Mouse (Mus musculus) forebrain, embryonic 14.5 days (tissue): Measurements from ENCODE around the gene Vwa5b1. TPM values are rescaled to one million over a fixed set of nuclear protein-coding genes. Genes with fewer than 3 reads are reported as not detected.

Experiments used
- ATAC-seq: fragments of 200-750 bp; cut with Nextera tagmentation; 2 replicates; pipeline ENCODE4 v1.8.0; 2017; ENCODE audit warnings: mild to moderate bottlenecking, moderate library complexity
- DNase-seq: peaks from one replicate; pipeline ENCODE4 v3.0.0-alpha.2; 2015; ENCODE audit warnings: low spot score
- H3K27ac ChIP-seq: fragments of 300-500 bp; sonication (generic); 2 replicates; pipeline ENCODE4 v1.5.1; 2014; ENCODE audit warnings: low read depth, mild to moderate bottlenecking, control low read depth, low read length, moderate library complexity
- H3K27me3 ChIP-seq: fragments of 300-500 bp; sonication (generic); replicated peaks from 2 replicates; pipeline ENCODE4 v1.6.1; 2014; ENCODE audit warnings: low read length, control low read depth, mixed read lengths; ENCODE audit not compliant: control insufficient read depth, insufficient read depth
- H3K36me3 ChIP-seq: fragments of 300-500 bp; sonication (generic); 2 replicates; pipeline ENCODE4 v1.6.1; 2014; ENCODE audit warnings: low read length, control low read depth; ENCODE audit not compliant: control insufficient read depth, insufficient read depth
- H3K4me1 ChIP-seq: fragments of 300-500 bp; sonication (generic); 2 replicates; pipeline ENCODE4 v1.6.1; 2014; ENCODE audit warnings: antibody characterized with exemption, low read length, control low read depth; ENCODE audit not compliant: control insufficient read depth, insufficient read depth
- H3K4me2 ChIP-seq: fragments of 300-500 bp; sonication (generic); 2 replicates; pipeline ENCODE4 v1.6.1; 2014; ENCODE audit warnings: mild to moderate bottlenecking, control low read depth, low read length
- H3K4me3 ChIP-seq: fragments of 300-500 bp; sonication (generic); 2 replicates; pipeline ENCODE4 v1.5.1; 2014; ENCODE audit warnings: low read depth, low read length, control low read depth
- H3K9ac ChIP-seq: fragments of 300-500 bp; sonication (generic); 2 replicates; pipeline ENCODE4 v1.6.1; 2014; ENCODE audit warnings: mild to moderate bottlenecking, low read length, control low read depth, moderate library complexity
- H3K9me3 ChIP-seq: fragments of 300-500 bp; sonication (generic); replicated peaks from 2 replicates; pipeline ENCODE4 v1.6.1; 2016; ENCODE audit warnings: low read length, control low read depth, mixed read lengths; ENCODE audit not compliant: control insufficient read depth
- WGBS: fragments of 180-500 bp; shearing (Covaris S2); extraction: QIAGEN DNeasy Blood & Tissue Kit; methylation state at CpG from one replicate; pipeline ENCODE4 v1.1.7; 2014; 5-methylcytosine and 5-hydroxymethylcytosine counted together
- polyA plus RNA-seq: library from polyadenylated mRNA; unstranded; fragments of >200 nt; fragmentation: Nextera tagmentation; extraction: Ambion mirVana; gene quantifications from 2 replicates; pipeline ENCODE4 v1.2.1, GENCODE M21; 2014

The Vwa5b1 gene
- polyA plus RNA-seq, 1 experiment from 2014 or later = 0.30 TPM

DNA sequence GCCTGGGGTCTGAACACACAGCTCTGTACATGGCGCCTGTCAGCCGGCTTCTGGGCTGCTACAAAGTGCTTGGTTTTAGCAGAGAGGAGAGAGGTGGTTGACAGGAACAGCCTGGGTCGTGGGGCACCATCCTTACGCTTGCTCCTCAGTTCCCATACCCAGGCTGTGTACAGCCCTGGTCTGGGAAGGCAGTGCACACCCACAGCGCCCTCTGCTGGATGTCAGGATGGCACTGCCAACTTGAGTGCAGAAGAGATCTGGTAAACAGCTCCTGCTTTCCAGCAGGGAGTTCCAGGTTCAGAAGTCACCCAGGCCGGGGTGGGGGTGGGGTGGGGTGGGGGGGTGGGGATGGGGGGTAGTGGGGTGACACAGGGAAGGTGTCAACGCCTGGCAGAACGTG lies 73.7 kb downstream of the Vwa5b1 start:
- H3K4me3 ChIP-seq = no peak overlapping the region
- H3K27ac ChIP-seq = no peak overlapping the region
- peaks cover 2% of the 10 kb centered on the region; the same call in 1 of the 2 replicates for H3K27me3 ChIP-seq
- H3K4me2 ChIP-seq = no peak overlapping the region
- peak; percentile 92 for DNase-seq
- WGBS = 8% methylated on average over 8 of the region's 8 CpGs
- peak; percentile 89 for ATAC-seq
- no peak overlapping the region for H3K9ac ChIP-seq
- H3K36me3 ChIP-seq = no peaks in the 10 kb centered on the region
- H3K4me1 ChIP-seq = no peaks in the 10 kb centered on the region
- no peaks in the 10 kb centered on the region for H3K9me3 ChIP-seq

DNA sequence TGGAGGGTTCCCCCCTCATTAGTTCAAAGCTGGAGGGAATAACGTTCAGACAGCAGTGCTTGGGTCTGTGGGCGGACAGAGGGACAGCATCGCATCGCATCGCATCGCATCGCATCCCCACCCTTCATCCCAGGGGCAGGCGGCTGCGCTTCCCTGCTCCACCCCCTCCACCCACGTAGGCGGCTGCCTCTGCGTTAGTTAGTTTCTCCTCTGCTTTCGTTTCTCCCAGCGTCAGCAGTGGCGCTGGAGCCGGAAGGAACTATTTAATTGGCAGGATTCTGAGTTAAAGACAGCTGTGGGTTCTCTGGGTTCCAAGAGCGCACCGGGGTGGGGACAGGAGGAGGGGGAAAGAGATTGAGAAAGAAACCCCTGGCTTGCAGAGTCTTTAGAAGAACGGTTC lies 80.2 kb downstream of the Vwa5b1 start:
- H3K4me3 ChIP-seq = peak overlapping the region; percentile 6
- H3K27ac ChIP-seq = no peak overlapping the region
- 1% methylated on average over 19 of the region's 19 CpGs for WGBS
- DNase-seq (peak; percentile 70), ATAC-seq (peak; percentile 49)
- H3K36me3 ChIP-seq = no peaks in the 10 kb centered on the region
- peak overlapping the region; percentile 38; the same call in 1 of the 2 replicates for H3K9ac ChIP-seq
- peak overlapping the region; percentile 43 for H3K4me2 ChIP-seq
- peaks cover 18% of the 10 kb centered on the region; the same call in 1 of the 2 replicates for H3K27me3 ChIP-seq
- H3K9me3 ChIP-seq = no peaks in the 10 kb centered on the region
- peaks cover 19% of the 10 kb centered on the region for H3K4me1 ChIP-seq

DNA sequence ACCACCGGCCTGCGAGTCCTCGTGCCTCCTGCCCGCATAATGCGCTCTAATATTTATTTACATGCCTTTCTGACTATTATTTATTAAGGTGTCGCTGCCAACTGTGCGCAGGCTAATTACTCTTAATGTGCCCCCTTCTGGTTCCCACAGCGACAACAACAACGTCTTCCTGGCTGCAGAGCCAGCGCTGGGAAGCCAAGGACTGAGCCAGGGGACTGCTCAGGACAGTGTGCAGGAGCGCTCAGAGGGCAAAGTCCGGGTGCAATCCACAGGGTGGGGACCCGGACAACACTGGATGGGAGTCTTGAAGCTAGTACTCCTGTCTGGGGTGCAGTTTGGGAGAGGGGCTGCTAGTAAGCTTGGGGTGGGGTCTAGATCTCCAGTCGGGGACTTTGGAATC lies 80.8 kb downstream of the Vwa5b1 start:
- Histone ChIP-seq H3K27me3 (peaks cover 18% of the 10 kb centered on the region; the same call in 1 of the 2 replicates), H3K4me1 (peaks cover 19% of the 10 kb centered on the region), H3K4me2 (peak overlapping the region; percentile 43), H3K27ac (no peak overlapping the region), H3K9me3 (no peaks in the 10 kb centered on the region), H3K4me3 (no peak overlapping the region), H3K9ac (peak overlapping the region; percentile 38; the same call in 1 of the 2 replicates), H3K36me3 (no peaks in the 10 kb centered on the region)
- under 1% methylated on average over 14 of the region's 14 CpGs for WGBS
- DNase-seq (peak; percentile 62), ATAC-seq (peak; percentile 38)

DNA sequence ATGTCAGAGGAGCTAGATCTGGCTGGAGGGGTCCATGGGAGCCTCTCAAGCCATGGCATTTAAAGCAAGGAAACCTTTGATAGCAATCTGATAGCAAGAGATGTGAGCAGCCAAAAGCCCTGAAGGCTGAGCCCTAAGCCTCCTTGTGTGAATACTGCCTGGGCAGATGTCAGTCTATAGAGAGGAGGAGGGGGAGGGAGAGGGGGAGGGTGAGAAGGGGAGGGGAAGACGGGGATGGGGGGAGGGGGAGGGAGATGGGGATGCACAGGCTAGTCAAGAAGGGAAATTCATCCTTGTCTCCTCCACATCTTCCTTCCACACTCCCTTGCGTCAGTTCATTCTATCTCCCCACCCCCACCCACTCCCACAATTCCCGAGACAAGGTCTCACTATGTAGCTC lies 81.4 kb downstream of the Vwa5b1 start:
- H3K9me3 ChIP-seq = no peaks in the 10 kb centered on the region
- no peaks in the 10 kb centered on the region for H3K36me3 ChIP-seq
- H3K27me3 ChIP-seq = peaks cover 18% of the 10 kb centered on the region; the same call in 1 of the 2 replicates
- WGBS = 4% methylated on average over 3 of the region's 3 CpGs
- no peak overlapping the region for H3K9ac ChIP-seq
- no peak overlapping the region for H3K4me3 ChIP-seq
- no peak overlapping the region for H3K27ac ChIP-seq
- no peak overlapping the region for H3K4me2 ChIP-seq
- peaks cover 19% of the 10 kb centered on the region for H3K4me1 ChIP-seq
- DNase-seq (peak; percentile 51), ATAC-seq (peak; percentile 19; the same call in 1 of the 2 replicates)

DNA sequence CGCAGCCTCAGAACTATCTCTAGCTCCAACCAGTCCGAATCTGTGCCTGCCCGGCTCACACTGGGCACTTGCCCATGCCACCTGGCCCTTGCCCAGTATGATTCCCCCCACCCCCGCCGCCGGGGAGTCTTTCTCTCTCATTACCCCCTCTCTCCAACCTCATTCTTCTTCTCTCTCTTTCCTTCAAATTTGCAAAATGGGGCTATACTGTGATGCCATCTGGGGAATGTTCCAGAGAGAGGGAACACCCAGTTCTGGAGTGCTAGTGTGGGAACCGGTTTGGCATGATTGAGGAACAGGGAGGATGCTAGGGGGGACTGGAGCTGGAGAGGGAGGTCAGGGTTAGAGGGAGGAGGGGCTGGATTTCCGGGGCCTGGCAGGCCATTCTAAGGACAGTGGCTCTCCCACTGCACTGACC lies 82.2 kb downstream of the Vwa5b1 start:
- 52% methylated on average over 8 of the region's 8 CpGs for WGBS
- 0 out of 2 replicates have a peak, but pooled peaks have one; percentile 4 for ATAC-seq
- no peak overlapping the region for H3K27ac ChIP-seq

DNA sequence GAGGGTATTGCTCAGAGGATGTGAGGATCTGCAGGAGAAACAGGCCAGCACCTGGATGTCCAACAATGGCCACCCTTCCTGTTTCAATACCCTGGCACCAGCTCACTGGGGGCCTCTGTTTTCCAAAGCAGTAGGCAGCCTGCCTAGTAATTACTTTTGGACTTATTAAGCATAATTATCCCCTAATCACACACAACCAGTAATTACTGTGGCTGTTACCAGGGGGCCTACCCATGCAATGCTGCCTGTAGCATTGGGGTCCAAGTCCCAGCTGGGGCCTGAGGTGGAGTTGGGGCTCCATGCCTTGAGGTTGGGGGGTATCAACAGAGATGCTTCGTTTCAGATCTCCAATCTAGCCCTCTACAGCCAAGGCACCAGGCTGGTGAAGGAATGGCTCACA lies 82.6 kb downstream of the Vwa5b1 start:
- H3K4me1 ChIP-seq = peaks cover 19% of the 10 kb centered on the region
- DNase-seq (peak; percentile 68), ATAC-seq (peak; percentile 42)
- no peaks in the 10 kb centered on the region for H3K36me3 ChIP-seq
- WGBS = 47% methylated on average over 1 of the region's 1 CpGs
- H3K9ac ChIP-seq = no peak overlapping the region
- no peaks in the 10 kb centered on the region for H3K9me3 ChIP-seq
- H3K4me2 ChIP-seq = no peak overlapping the region
- H3K27me3 ChIP-seq = peaks cover 18% of the 10 kb centered on the region; the same call in 1 of the 2 replicates
- H3K4me3 ChIP-seq = no peak overlapping the region
- H3K27ac ChIP-seq = no peak overlapping the region

More for the DNA sequence above, 82.2 kb downstream of the Vwa5b1 start:
- no peak for DNase-seq
- Histone ChIP-seq H3K9ac (no peak overlapping the region), H3K4me2 (no peak overlapping the region), H3K27me3 (peaks cover 18% of the 10 kb centered on the region; the same call in 1 of the 2 replicates), H3K4me3 (no peak overlapping the region), H3K4me1 (peaks cover 19% of the 10 kb centered on the region), H3K36me3 (no peaks in the 10 kb centered on the region), H3K9me3 (no peaks in the 10 kb centered on the region)

DNA sequence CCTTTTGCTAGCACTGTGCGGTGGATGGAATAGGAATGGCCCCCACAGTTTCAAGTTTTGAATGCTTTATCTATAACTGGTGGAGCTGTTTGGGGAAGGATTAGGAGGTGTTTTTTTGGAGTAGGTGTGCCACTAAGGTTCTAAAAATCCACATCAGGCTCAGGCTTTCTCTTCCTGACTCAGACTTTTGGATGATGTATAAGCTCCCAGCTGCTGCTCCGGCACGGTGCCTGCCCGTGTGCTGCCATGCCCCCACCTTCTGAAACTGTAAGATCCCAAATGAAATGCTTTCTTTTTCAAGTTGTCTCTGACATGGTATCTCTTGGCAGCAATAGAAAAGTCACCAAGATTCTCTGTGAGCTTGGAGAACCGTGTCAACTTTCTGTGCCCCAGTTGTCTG lies 84.1 kb downstream of the Vwa5b1 start:
- Histone ChIP-seq H3K27me3 (peaks cover 12% of the 10 kb centered on the region; the same call in 1 of the 2 replicates), H3K36me3 (no peaks in the 10 kb centered on the region), H3K27ac (no peak overlapping the region), H3K9me3 (no peaks in the 10 kb centered on the region), H3K4me2 (no peak overlapping the region), H3K9ac (no peak overlapping the region), H3K4me3 (no peak overlapping the region), H3K4me1 (peaks cover 19% of the 10 kb centered on the region)
- no peak for ATAC-seq
- 87% methylated on average over 5 of the region's 5 CpGs for WGBS
- no peak for DNase-seq

DNA sequence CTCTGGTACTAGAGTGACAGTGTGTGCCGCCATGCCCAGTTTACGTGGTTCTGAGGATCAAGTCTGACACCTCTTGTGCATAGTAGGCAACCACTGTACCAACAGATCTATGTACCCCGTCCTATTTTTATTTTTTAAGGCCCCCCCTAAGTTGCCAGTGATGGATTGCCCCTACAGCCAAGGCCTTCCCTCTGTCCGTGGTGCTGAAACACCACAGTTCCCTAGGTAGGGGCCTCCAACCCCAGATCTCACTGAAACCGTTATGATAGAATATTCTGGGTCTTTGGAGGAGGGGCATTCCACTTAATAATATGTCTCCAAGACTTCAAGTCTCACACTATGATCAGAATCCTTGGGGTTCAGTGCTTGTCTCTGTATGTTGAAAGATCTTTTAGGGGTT lies 85.1 kb downstream of the Vwa5b1 start:
- H3K27ac ChIP-seq = no peak overlapping the region
- WGBS = 61% methylated on average over 5 of the region's 5 CpGs
- no peak overlapping the region for H3K9ac ChIP-seq
- no peak for DNase-seq
- no peak overlapping the region for H3K4me3 ChIP-seq
- no peaks in the 10 kb centered on the region for H3K36me3 ChIP-seq
- H3K27me3 ChIP-seq = 0 out of 2 replicates have a peak, but pooled peaks cover 3% of the 10 kb centered on the region
- ATAC-seq = no peak
- H3K9me3 ChIP-seq = no peaks in the 10 kb centered on the region
- H3K4me1 ChIP-seq = peaks cover 15% of the 10 kb centered on the region
- no peak overlapping the region for H3K4me2 ChIP-seq

DNA sequence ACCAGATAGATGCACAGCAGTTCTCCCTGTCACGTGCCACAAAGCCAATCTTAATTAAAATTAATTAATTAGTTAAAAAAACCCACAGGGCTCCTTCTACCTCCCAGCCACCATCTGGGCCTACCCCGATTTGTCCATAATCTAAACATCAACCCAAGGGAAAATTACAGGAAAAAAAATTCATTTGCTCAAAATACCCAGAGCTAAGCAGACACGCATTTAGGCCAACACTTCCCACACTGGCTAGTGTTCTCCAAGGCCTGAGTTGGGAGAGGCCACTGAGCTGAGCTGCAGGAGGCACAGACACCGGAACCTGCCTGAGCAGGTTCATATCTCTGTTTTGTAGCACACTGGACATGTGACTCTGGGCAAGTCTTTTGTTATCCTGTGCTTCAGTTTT lies 86.7 kb downstream of the Vwa5b1 start:
- H3K4me2 ChIP-seq = no peak overlapping the region
- H3K27me3 ChIP-seq = no peaks in the 10 kb centered on the region
- no peak overlapping the region for H3K9ac ChIP-seq
- no peak overlapping the region for H3K27ac ChIP-seq
- H3K4me1 ChIP-seq = peaks cover 2% of the 10 kb centered on the region
- DNase-seq (no peak), ATAC-seq (no peak)
- H3K9me3 ChIP-seq = no peaks in the 10 kb centered on the region
- 58% methylated on average over 4 of the region's 4 CpGs for WGBS
- no peak overlapping the region for H3K4me3 ChIP-seq
- H3K36me3 ChIP-seq = no peaks in the 10 kb centered on the region
